Mouse (Mus musculus) midbrain, embryonic 12.5 days (tissue): ENCODE data around the gene Shank2. TPM values are rescaled to one million over a fixed set of nuclear protein-coding genes. Genes with fewer than 3 reads are reported as not detected.

Source experiments
- ATAC-seq: fragments of 200-750 bp; cut with Nextera tagmentation; 2 replicates; pipeline ENCODE4 v1.8.0; 2017; ENCODE audit warnings: low read depth, moderate TSS enrichment, moderate library complexity; ENCODE audit not compliant: low FRiP score
- H3K27ac ChIP-seq: fragments of 300-500 bp; sonication (generic); replicated peaks from 2 replicates; pipeline ENCODE4 v1.5.1; 2016; ENCODE audit warnings: mild to moderate bottlenecking
- H3K27me3 ChIP-seq: fragments of 300-500 bp; sonication (generic); 2 replicates; pipeline ENCODE4 v1.6.1; 2016; ENCODE audit warnings: mild to moderate bottlenecking
- H3K36me3 ChIP-seq: fragments of 300-500 bp; sonication (generic); 2 replicates; pipeline ENCODE4 v1.6.1; 2016
- H3K4me1 ChIP-seq: fragments of 300-500 bp; sonication (generic); 2 replicates; pipeline ENCODE4 v1.6.1; 2016
- H3K4me2 ChIP-seq: fragments of 300-500 bp; sonication (generic); replicated peaks from 2 replicates; pipeline ENCODE4 v1.6.1; 2016; ENCODE audit warnings: mild to moderate bottlenecking, moderate library complexity
- H3K4me3 ChIP-seq: fragments of 300-500 bp; sonication (generic); 2 replicates; pipeline ENCODE4 v1.5.1; 2016; ENCODE audit warnings: mild to moderate bottlenecking
- H3K9ac ChIP-seq: fragments of 300-500 bp; sonication (generic); replicated peaks from 2 replicates; pipeline ENCODE4 v1.6.1; 2016; ENCODE audit warnings: mild to moderate bottlenecking, moderate library complexity
- H3K9me3 ChIP-seq: fragments of 300-500 bp; sonication (generic); 2 replicates; pipeline ENCODE4 v1.6.1; 2016; ENCODE audit warnings: mild to moderate bottlenecking
- WGBS: fragments of 180-500 bp; shearing (Covaris S2); methylation state at CpG from one replicate; pipeline ENCODE4 v1.1.7; 2016; 5-methylcytosine and 5-hydroxymethylcytosine counted together
- polyA plus RNA-seq: library from polyadenylated mRNA; unstranded; fragments of >200 nt; fragmentation: Nextera tagmentation; extraction: Ambion mirVana; gene quantifications from 2 replicates; pipeline ENCODE4 v1.2.1, GENCODE M21; 2016

Shank2 gene
- polyA plus RNA-seq, 1 experiment from 2014 or later, result 2.8 TPM

DNA sequence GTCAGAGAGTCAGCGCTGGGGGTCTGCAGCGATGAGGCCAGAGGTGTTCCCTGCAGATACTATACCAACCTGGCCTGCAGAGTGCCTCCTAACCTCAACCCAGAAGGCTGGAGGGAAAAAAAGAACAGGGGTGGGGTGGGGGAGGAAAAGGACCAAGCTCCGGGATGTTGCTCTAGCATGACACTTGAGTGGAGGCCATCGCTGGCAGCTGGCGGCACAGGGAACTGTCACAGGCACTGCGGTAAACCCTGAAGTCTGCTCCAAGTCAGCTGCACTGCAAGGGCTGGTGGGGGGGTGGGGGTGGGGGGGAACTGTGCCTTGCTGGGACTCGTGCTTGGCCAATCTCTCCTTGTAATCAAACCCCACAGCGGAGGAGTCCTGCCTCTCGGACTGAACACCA, 448.9 kb downstream of the Shank2 start:
- no peaks in the 10 kb centered on the region for H3K27me3 ChIP-seq
- H3K4me3 ChIP-seq, result no peak overlapping the region
- ATAC-seq, result no peak
- H3K9me3 ChIP-seq, result no peaks in the 10 kb centered on the region
- no peaks in the 10 kb centered on the region for H3K4me1 ChIP-seq
- H3K27ac ChIP-seq, result no peak overlapping the region
- WGBS, result 97% methylated on average over 9 of the region's 9 CpGs
- no peak overlapping the region for H3K9ac ChIP-seq
- H3K36me3 ChIP-seq, result peaks cover 98% of the 10 kb centered on the region
- H3K4me2 ChIP-seq, result no peak overlapping the region

- Histone ChIP-seq H3K4me3 (no peak overlapping the region), H3K27ac (no peak overlapping the region), H3K9me3 (no peaks in the 10 kb centered on the region), H3K27me3 (no peaks in the 10 kb centered on the region), H3K4me1 (no peaks in the 10 kb centered on the region), H3K4me2 (no peak overlapping the region), H3K36me3 (peaks cover 100% of the 10 kb centered on the region), H3K9ac (no peak overlapping the region)
- WGBS, result 97% methylated on average over 1 of the region's 1 CpGs
- ATAC-seq, result no peak
These were observed 457.2 kb downstream of the Shank2 start for GRCm38 (mm10) chr7:144458881-144459280.

GRCm38 (mm10) chr7:144461246-144461902, 459.6 kb downstream of the Shank2 start:
- H3K4me1 ChIP-seq, result no peaks in the 10 kb centered on the region
- H3K27me3 ChIP-seq, result no peaks in the 10 kb centered on the region
- peaks cover 96% of the 10 kb centered on the region for H3K36me3 ChIP-seq
- H3K27ac ChIP-seq, result no peak overlapping the region
- H3K4me3 ChIP-seq, result no peak overlapping the region
- 92% methylated on average over 6 of the region's 6 CpGs for WGBS
- H3K4me2 ChIP-seq, result no peak overlapping the region
- no peaks in the 10 kb centered on the region for H3K9me3 ChIP-seq
- no peak overlapping the region for H3K9ac ChIP-seq
- no peak for ATAC-seq

DNA sequence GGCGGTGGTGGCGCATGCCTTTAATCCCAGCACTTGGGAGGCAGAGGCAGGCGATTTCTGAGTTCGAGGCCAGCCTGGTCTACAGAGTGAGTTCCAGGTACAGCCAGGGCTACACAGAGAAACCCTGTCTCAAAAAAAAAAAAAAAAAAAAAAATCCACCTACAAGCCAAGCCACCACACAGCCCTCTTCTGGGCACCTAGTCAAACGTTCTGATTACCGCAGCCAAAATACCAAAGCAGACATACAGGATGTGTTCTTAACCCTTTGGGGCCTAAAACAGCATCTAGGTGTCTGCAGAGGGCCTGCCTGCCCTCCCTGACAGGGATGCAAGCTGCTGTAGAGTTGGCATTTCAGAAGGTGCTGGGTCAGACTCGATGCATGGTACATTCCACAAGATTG, 460.8 kb downstream of the Shank2 start:
- H3K9me3 ChIP-seq, result no peaks in the 10 kb centered on the region
- no peak for ATAC-seq
- no peak overlapping the region for H3K27ac ChIP-seq
- 94% methylated on average over 7 of the region's 7 CpGs for WGBS
- H3K27me3 ChIP-seq, result no peaks in the 10 kb centered on the region
- H3K4me2 ChIP-seq, result no peak overlapping the region
- no peaks in the 10 kb centered on the region for H3K4me1 ChIP-seq
- H3K4me3 ChIP-seq, result no peak overlapping the region
- no peak overlapping the region for H3K9ac ChIP-seq
- H3K36me3 ChIP-seq, result peaks cover 84% of the 10 kb centered on the region

GRCm38 (mm10) chr7:144468741-144469140, 467.0 kb downstream of the Shank2 start:
- Histone ChIP-seq H3K9me3 (no peaks in the 10 kb centered on the region), H3K4me2 (peak overlapping the region; percentile 91; the same call in 1 of the 2 replicates), H3K9ac (no peak overlapping the region), H3K27ac (no peak overlapping the region), H3K36me3 (peaks cover 22% of the 10 kb centered on the region), H3K27me3 (no peaks in the 10 kb centered on the region), H3K4me3 (no peak overlapping the region), H3K4me1 (peaks cover 21% of the 10 kb centered on the region)
- ATAC-seq, result no peak
- WGBS, result 92% methylated on average over 5 of the region's 5 CpGs

DNA sequence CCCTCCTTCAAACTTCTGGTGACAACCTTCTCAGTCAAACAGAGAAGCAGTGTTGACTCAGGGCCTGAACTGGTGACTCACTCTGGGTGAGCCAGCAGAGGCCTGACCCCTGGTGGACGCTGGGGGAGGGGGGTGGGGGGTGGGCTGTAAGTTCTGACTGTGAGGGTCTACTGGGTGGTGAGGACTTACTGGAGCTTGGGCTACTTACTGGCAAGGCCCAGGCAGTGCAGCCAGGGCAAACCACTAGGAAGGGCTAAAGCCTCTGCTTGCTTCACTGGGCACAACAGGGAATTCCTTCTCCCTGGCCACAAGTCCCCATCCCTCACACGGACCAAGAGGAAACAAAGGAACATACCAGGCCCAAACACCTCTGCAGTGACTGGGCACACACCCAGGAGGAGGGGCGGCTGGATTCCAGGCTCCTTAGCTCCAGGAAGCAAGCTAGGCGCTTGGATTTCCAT, 467.5 kb downstream of the Shank2 start:
- Histone ChIP-seq H3K4me2 (peak overlapping the region; percentile 91), H3K27me3 (no peaks in the 10 kb centered on the region), H3K4me1 (peaks cover 21% of the 10 kb centered on the region), H3K36me3 (peaks cover 18% of the 10 kb centered on the region), H3K4me3 (peak overlapping the region; percentile 85), H3K9ac (peak overlapping the region; percentile 99), H3K9me3 (no peaks in the 10 kb centered on the region), H3K27ac (0 out of 2 replicates have a peak overlapping the region, but pooled peaks have one; percentile 7)
- WGBS, result 15% methylated on average over 4 of the region's 4 CpGs
- no peak for ATAC-seq

DNA sequence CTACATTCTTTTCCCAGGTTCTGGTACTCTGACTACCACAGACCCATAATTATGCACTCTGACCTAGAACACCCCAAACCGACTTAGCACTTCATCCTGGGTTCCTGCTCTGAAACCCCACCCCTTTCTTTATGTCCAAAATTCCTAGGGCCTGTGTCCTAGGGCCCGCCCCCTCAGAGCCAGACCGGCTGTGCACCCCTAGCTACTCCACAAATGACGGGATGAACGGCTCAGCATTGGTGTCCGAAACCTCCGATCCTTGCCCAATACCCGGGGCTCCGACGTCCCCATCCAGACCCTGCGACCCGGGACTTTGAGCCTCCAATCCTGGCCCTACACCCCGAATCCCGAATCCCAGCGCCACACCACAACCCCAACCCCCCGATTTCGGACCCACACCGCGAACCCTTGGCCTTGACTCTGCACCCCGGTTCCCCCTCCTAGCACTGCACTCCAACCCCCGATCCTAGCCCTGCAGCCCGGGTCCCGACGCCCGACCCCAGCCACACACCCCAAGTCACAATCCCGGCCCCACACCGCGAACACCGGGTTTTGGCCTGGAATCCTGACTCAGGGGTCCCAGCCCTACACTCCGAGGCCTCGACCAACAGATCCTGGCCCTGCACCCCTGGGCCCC, 468.3 kb downstream of the Shank2 start:
- Histone ChIP-seq H3K4me3 (peak overlapping the region; percentile 85), H3K36me3 (peaks cover 10% of the 10 kb centered on the region), H3K4me2 (peak overlapping the region; percentile 91), H3K9ac (peak overlapping the region; percentile 99), H3K4me1 (peaks cover 21% of the 10 kb centered on the region), H3K27me3 (no peaks in the 10 kb centered on the region), H3K9me3 (no peaks in the 10 kb centered on the region), H3K27ac (peak overlapping the region; percentile 65)
- ATAC-seq, result peak; percentile 24
- 1% methylated on average over 31 of the region's 31 CpGs for WGBS

DNA sequence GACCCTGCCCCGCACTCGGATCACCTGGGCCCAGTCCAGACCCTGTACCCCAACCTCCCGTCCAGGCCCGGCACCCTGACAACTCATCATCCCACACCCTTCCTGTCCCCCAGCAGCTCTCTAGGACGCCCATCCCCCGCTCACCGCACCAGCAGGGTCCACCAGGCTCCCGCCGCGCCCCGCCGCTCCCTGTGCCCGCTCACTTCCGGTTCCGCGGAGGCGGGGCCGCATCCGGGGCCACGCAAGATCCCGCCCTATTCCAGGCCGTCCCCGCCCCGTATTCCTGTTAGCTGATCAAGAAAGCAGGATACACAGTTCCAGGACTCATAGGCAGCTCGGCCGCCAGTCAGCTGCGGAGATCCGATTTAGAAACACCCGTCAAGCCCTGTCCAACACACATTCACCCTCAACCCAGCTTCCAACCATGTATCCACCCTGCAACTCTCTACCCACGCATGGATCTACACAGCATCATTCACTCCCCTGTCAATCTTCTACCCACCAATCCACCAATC, 468.9 kb downstream of the Shank2 start, which contains the start of gene Cttn:
TSS of gene Cttn (minus strand) at position 465 of the 515 bp plus-strand sequence.
- under 1% methylated on average over 30 of the region's 30 CpGs for WGBS
- Histone ChIP-seq H3K27ac (peak within 1 kb of the TSS; percentile 65), H3K36me3 (peaks cover 9% of the 10 kb centered on the region; the same call in 1 of the 2 replicates), H3K4me1 (peaks cover 21% of the 10 kb centered on the region), H3K27me3 (no peaks in the 10 kb centered on the region), H3K9ac (peak within 1 kb of the TSS; percentile 99), H3K4me3 (peak within 1 kb of the TSS; percentile 85), H3K9me3 (no peaks in the 10 kb centered on the region), H3K4me2 (peak within 1 kb of the TSS; percentile 91)
- peak; percentile 97 for ATAC-seq

GRCm38 (mm10) chr7:144471103-144471502, 469.4 kb downstream of the Shank2 start:
- Histone ChIP-seq H3K36me3 (0 out of 2 replicates have a peak, but pooled peaks cover 10% of the 10 kb centered on the region), H3K27me3 (no peaks in the 10 kb centered on the region), H3K4me3 (peak overlapping the region; percentile 85), H3K4me2 (peak overlapping the region; percentile 91), H3K9ac (peak overlapping the region; percentile 99; the same call in 1 of the 2 replicates), H3K4me1 (peaks cover 21% of the 10 kb centered on the region), H3K27ac (peak overlapping the region; percentile 65), H3K9me3 (no peaks in the 10 kb centered on the region)
- no peak for ATAC-seq
- 82% methylated on average over 2 of the region's 2 CpGs for WGBS

DNA sequence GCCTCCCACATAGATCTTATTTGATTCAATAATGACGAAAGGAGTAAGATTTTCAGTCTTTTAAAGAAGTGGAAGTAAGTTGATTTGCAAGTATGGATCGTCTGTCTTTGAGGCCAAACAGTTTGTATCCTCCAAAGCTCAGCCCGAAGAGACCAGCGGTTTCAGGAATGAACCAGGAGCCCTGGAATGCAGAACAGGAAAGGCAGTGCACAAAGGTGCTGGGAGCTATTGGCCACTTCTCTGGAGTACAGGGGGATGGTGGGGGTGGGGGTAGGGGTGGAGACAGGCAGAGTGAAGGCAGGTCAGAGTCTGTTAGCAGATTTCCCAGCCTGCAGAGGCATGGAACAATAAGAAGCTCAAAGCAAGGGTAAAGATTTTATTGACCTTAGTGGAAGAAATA, 471.8 kb downstream of the Shank2 start:
- ATAC-seq, result no peak
- H3K4me3 ChIP-seq, result no peak overlapping the region
- WGBS, result 75% methylated on average over 4 of the region's 4 CpGs

More for the DNA sequence above, 471.8 kb downstream of the Shank2 start:
- H3K4me2 ChIP-seq, result no peak overlapping the region
- H3K9ac ChIP-seq, result no peak overlapping the region
- H3K27ac ChIP-seq, result no peak overlapping the region
- H3K36me3 ChIP-seq, result peaks cover 27% of the 10 kb centered on the region
- no peaks in the 10 kb centered on the region for H3K27me3 ChIP-seq
- no peaks in the 10 kb centered on the region for H3K9me3 ChIP-seq
- peaks cover 20% of the 10 kb centered on the region for H3K4me1 ChIP-seq
